Mouse (Mus musculus) MEL (cell line): Measurements from ENCODE around the gene Hfe2. TPM values are rescaled to one million over a fixed set of nuclear protein-coding genes. Genes with fewer than 3 reads are reported as not detected.

Experiments
- DNase-seq: peaks from one replicate; pipeline ENCODE4 v3.0.0; 2011; ENCODE audit warnings: low read depth, low spot score
- H3K27ac ChIP-seq: 2 replicates; pipeline ENCODE4 v1.5.1; 2012; ENCODE audit warnings: low read depth, mild to moderate bottlenecking, control low read depth, low read length, moderate library complexity; ENCODE audit not compliant: control insufficient read depth
- H3K27me3 ChIP-seq, 2 experiments: fragments of 150-350 bp in 1 of 2; sonication (generic) in 1 of 2; 2 replicates each; pipeline ENCODE4 v1.6.1; 2012; ENCODE audit warnings: low read length in 2 of 2, mild to moderate bottlenecking in 2 of 2, improper control_type of control experiment in 1 of 2, moderate library complexity in 1 of 2; ENCODE audit not compliant: insufficient read depth in 2 of 2, control insufficient read depth in 1 of 2
- H3K36me3 ChIP-seq, 2 experiments: 2 replicates each; pipeline ENCODE4 v1.6.1; 2012 to 2014; ENCODE audit warnings: low read length in 2 of 2, improper control_type of control experiment in 1 of 2, inconsistent platforms in 1 of 2, mild to moderate bottlenecking in 1 of 2; ENCODE audit not compliant: insufficient read depth in 2 of 2, control insufficient read depth in 1 of 2
- H3K4me1 ChIP-seq, 2 experiments: fragments of 150-350 bp in 1 of 2; sonication (generic) in 1 of 2; 2 replicates each; pipeline ENCODE4 v1.6.1; 2012; ENCODE audit warnings: low read length in 2 of 2, improper control_type of control experiment in 1 of 2, mild to moderate bottlenecking in 1 of 2; ENCODE audit not compliant: insufficient read depth in 2 of 2, control insufficient read depth in 1 of 2
- H3K4me3 ChIP-seq, 2 experiments: fragments of 150-350 bp in 1 of 2; sonication (generic) in 1 of 2; 2 replicates each; pipeline ENCODE4 v1.5.1; 2012; ENCODE audit warnings: low read depth in 2 of 2, low read length in 2 of 2, mild to moderate bottlenecking in 2 of 2, moderate library complexity in 2 of 2, control low read depth in 1 of 2, improper control_type of control experiment in 1 of 2; ENCODE audit not compliant: control insufficient read depth in 1 of 2, insufficient read depth in 1 of 2
- H3K79me2 ChIP-seq: 2 replicates; pipeline ENCODE4 v1.6.1; 2012; ENCODE audit warnings: mild to moderate bottlenecking, low read length, moderate library complexity; ENCODE audit not compliant: control insufficient read depth, poor library complexity, insufficient read depth
- H3K9ac ChIP-seq: 2 replicates; pipeline ENCODE4 v1.6.1; 2012; ENCODE audit warnings: low read depth, mild to moderate bottlenecking, control low read depth, low read length, moderate library complexity; ENCODE audit not compliant: control insufficient read depth, poor library complexity, severe bottlenecking
- H3K9me3 ChIP-seq: fragments of 150-350 bp; sonication (generic); replicated peaks from 2 replicates; pipeline ENCODE4 v1.6.1; 2012; ENCODE audit warnings: mild to moderate bottlenecking, low read length, improper control_type of control experiment, moderate library complexity; ENCODE audit not compliant: insufficient read depth
- CTCF ChIP-seq, 3 experiments: IDR thresholded peaks in 2 of 3; conservative IDR thresholded peaks in 1 of 3; 2 replicates each; pipeline ENCODE4 v1.5.1; 2011 to 2012; ENCODE audit warnings: low read length in 3 of 3, low read depth in 2 of 3, mild to moderate bottlenecking in 2 of 3, improper control_type of control experiment in 1 of 3, inconsistent platforms in 1 of 3, mixed read lengths in 1 of 3, moderate library complexity in 1 of 3; ENCODE audit not compliant: control insufficient read depth in 1 of 3, insufficient read depth in 1 of 3, poor library complexity in 1 of 3, severe bottlenecking in 1 of 3
- HCFC1 ChIP-seq: IDR thresholded peaks from 2 replicates; pipeline ENCODE4 v1.6.1; 2012; ENCODE audit warnings: low read depth, mild to moderate bottlenecking, inconsistent platforms, low read length, improper control_type of control experiment, moderate library complexity
- JUND ChIP-seq: IDR thresholded peaks from 2 replicates; pipeline ENCODE4 v1.6.1; 2011; ENCODE audit warnings: low read depth, mild to moderate bottlenecking, improper control_type of control experiment, low read length
- KAT2A ChIP-seq: conservative IDR thresholded peaks from 2 replicates; pipeline ENCODE4 v1.6.1; 2012; ENCODE audit warnings: low read depth, low read length, improper control_type of control experiment, inconsistent platforms
- MAZ ChIP-seq: IDR thresholded peaks from 2 replicates; pipeline ENCODE4 v1.6.1; 2012; ENCODE audit warnings: low read depth, mild to moderate bottlenecking, inconsistent platforms, low read length, improper control_type of control experiment
- MXI1 ChIP-seq: IDR thresholded peaks from 2 replicates; pipeline ENCODE4 v1.6.1; 2011; ENCODE audit warnings: mild to moderate bottlenecking, low read depth, low read length, improper control_type of control experiment
- NRF1 ChIP-seq: IDR thresholded peaks from 2 replicates; pipeline ENCODE4 v1.6.1; 2014; ENCODE audit warnings: low read depth, mild to moderate bottlenecking, inconsistent platforms, low read length, improper control_type of control experiment, moderate library complexity; ENCODE audit not compliant: poor library complexity, insufficient read depth, severe bottlenecking
- POLR2AphosphoS2 ChIP-seq: IDR thresholded peaks from 2 replicates; pipeline ENCODE4 v1.6.1; 2011; ENCODE audit warnings: low read length, improper control_type of control experiment
- POLR2AphosphoS5 ChIP-seq: IDR thresholded peaks from 2 replicates; pipeline ENCODE4 v1.6.1; 2012; ENCODE audit warnings: low read depth, borderline replicate concordance, mild to moderate bottlenecking, inconsistent platforms, low read length, moderate library complexity, mixed read lengths
- RAD21 ChIP-seq: IDR thresholded peaks from 2 replicates; pipeline ENCODE4 v1.6.1; 2011; ENCODE audit warnings: mild to moderate bottlenecking, low read depth, low read length, improper control_type of control experiment
- RCOR1 ChIP-seq: IDR thresholded peaks from 2 replicates; pipeline ENCODE4 v1.6.1; 2012; ENCODE audit warnings: low read depth, mild to moderate bottlenecking, inconsistent platforms, low read length, improper control_type of control experiment
- SMC3 ChIP-seq: IDR thresholded peaks from 2 replicates; pipeline ENCODE4 v1.6.1; 2011; ENCODE audit warnings: low read depth, low read length, improper control_type of control experiment
- TBP ChIP-seq: IDR thresholded peaks from 2 replicates; pipeline ENCODE4 v1.8.0; 2011; ENCODE audit warnings: low read depth, low read length, improper control_type of control experiment
- ZC3H11A ChIP-seq: IDR thresholded peaks from 2 replicates; pipeline ENCODE4 v1.6.1; 2012; ENCODE audit warnings: low read depth, mild to moderate bottlenecking, inconsistent platforms, low read length, improper control_type of control experiment
- ZNF384 ChIP-seq: IDR thresholded peaks from 2 replicates; pipeline ENCODE4 v1.6.1; 2012; ENCODE audit warnings: low read depth, mild to moderate bottlenecking, inconsistent platforms, low read length, improper control_type of control experiment
- polyA plus RNA-seq, 2 experiments: library from polyadenylated mRNA; stranded (reverse) in 1 of 2; unstranded in 1 of 2; fragments of >175 nt in 1 of 2; fragments of >200 nt in 1 of 2; gene quantifications; 2 replicates each; pipeline versions ENCODE4 v1.2.1 to v1.2.4; 2012; ENCODE audit warnings: low replicate concordance in 2 of 2, low read depth in 1 of 2; ENCODE audit not compliant: insufficient read length in 2 of 2, insufficient read depth in 1 of 2, missing spikeins in 1 of 2
- total RNA-seq: library from RNA; depleted of rRNA; stranded (reverse); fragments of 300-350 nt; gene quantifications from 2 replicates; pipeline ENCODE4 v1.2.3, GENCODE M21; 2012

Gene Hfe2
- total and polyA plus RNA-seq, 3 experiments: not detected

- no peaks in the 10 kb centered on the region for H3K36me3 ChIP-seq
- no peaks in the 10 kb centered on the region for H3K9me3 ChIP-seq
- DNase-seq: no peak
- H3K4me1 ChIP-seq: no peaks in the 10 kb centered on the region
- no peak overlapping the region for H3K4me3 ChIP-seq
- no peak for TF ChIP-seq POLR2AphosphoS5
- H3K27me3 ChIP-seq: peaks cover 9 to 12% of the 10 kb centered on the region in 2 experiments; a peak in 3 of 4 replicates
- no peaks in the 10 kb centered on the region for H3K79me2 ChIP-seq
- no peak overlapping the region for H3K9ac ChIP-seq
- no peak overlapping the region for H3K27ac ChIP-seq
Measured at GRCm38 (mm10) chr3:96526864-96527542, 2.0 kb downstream of the Hfe2 start.

- Histone ChIP-seq H3K4me3 (no peak overlapping the region), H3K36me3 (no peaks in the 10 kb centered on the region), H3K79me2 (no peaks in the 10 kb centered on the region), H3K9me3 (no peaks in the 10 kb centered on the region), H3K9ac (no peak overlapping the region), H3K27ac (no peak overlapping the region), H3K27me3 (peaks cover 9 to 12% of the 10 kb centered on the region in 2 experiments; a peak in 3 of 4 replicates), H3K4me1 (no peaks in the 10 kb centered on the region)
- DNase-seq: no peak
- no peak for TF ChIP-seq ZNF384
- no peak for TF ChIP-seq POLR2AphosphoS2
- TF ChIP-seq TBP: no peak
- no peak for TF ChIP-seq MAZ
- no peak for TF ChIP-seq NRF1
Measured at GRCm38 (mm10) chr3:96528506-96528905, 3.5 kb downstream of the Hfe2 start.

- Histone ChIP-seq H3K4me3 (no peak overlapping the region), H3K36me3 (no peaks in the 10 kb centered on the region), H3K4me1 (no peaks in the 10 kb centered on the region), H3K27me3 (peaks cover 9% of the 10 kb centered on the region in 2 experiments; a peak in 3 of 4 replicates), H3K9me3 (no peaks in the 10 kb centered on the region), H3K27ac (no peak overlapping the region), H3K79me2 (no peaks in the 10 kb centered on the region), H3K9ac (no peak overlapping the region)
- TF ChIP-seq RAD21: peak; percentile 20
- TF ChIP-seq JUND: no peak
- TF ChIP-seq KAT2A: no peak
- no peak for TF ChIP-seq POLR2AphosphoS5
- TF ChIP-seq CTCF (IDR thresholded peaks at IDR 0.05 in 2 of 3, conservative IDR thresholded peaks at IDR 0.05 in 1 of 3; ENCODE audit: control insufficient read depth in 1 of 3, insufficient read depth in 1 of 3, low read depth in 2 of 3, low read length in 3 of 3, poor library complexity in 1 of 3, severe bottlenecking in 1 of 3): peak in 2 of 3 experiments; percentile 33 to 40; a peak in 5 of 6 replicates
- TF ChIP-seq RCOR1: no peak
- TF ChIP-seq HCFC1: no peak
- no peak for TF ChIP-seq MXI1
- no peak for TF ChIP-seq ZC3H11A
- TF ChIP-seq SMC3: no peak
- no peak for DNase-seq
Measured at GRCm38 (mm10) chr3:96532050-96532449, 7.1 kb downstream of the Hfe2 start.
